Mouse (Mus musculus): Measurements from ENCODE around the gene Pgpep1l.
"Not testable (repeated sequence)": the region's sequence is repeated elsewhere in the genome, so short reads cannot be mapped to it uniquely, and the experiment has no call there.

The Pgpep1l gene

GRCm38 (mm10) chr7:68264028-68264453 is at the start of gene Pgpep1l:
Pgpep1l (minus strand) TSS chr7:68264233.
- peak; percentile 71 for DNase-seq

DNA sequence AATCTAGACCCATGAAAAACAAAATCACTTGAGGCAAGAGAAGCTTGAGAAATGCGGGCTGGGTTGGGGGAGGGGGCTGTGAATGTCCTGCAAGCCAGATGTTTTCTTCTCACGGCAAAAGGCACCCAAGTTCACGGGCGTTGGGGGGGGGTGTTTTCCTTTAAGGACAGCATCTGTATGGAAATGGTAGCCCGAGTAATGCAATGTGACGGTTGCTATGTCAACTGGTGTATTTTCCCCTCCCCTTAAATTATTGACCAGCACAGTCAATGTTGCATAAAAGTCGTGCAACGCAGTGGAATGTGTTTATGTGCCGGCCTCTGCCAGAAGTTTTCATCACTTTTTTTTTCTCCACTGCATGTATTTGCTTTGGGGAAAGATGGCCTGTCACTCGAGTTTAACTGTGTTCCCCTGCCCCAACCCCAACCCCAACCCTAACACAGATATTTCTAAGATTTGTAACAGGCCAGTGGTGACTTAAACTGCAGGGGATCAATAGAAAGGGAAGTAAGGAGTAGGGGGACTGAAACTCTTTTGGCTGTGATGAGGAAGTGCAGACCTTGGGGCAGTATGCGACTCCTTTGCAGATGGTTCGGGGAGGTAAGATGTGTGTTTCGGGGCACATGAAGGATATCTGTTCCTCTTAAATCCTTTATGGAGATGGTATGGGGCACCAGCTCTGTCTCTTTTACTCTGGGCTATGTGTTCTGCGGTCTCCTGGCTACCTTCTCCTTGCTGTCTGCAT is 49.2 kb upstream of the Pgpep1l start:
- DNase-seq, result peak; percentile 40

DNA sequence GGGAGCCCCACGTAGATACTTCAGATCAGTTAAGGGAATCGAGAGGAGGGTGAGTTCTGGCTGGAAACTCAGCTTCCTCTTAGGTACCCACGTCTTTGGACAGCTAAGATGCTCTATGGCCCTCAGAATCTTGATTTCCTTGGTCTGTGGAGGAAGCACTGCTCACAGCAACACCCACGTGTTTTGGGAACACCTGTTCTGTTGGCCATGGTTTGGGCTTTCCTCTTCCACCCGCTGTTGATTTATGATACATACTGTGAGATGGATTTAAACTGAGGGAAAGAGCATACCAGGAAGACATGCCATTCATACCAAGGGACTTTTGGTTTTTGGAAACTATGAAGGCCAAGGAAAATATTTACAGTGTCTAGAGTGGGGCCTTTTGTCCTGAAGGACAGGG is 48.4 kb upstream of the Pgpep1l start:
- DNase-seq, result no peak

DNA sequence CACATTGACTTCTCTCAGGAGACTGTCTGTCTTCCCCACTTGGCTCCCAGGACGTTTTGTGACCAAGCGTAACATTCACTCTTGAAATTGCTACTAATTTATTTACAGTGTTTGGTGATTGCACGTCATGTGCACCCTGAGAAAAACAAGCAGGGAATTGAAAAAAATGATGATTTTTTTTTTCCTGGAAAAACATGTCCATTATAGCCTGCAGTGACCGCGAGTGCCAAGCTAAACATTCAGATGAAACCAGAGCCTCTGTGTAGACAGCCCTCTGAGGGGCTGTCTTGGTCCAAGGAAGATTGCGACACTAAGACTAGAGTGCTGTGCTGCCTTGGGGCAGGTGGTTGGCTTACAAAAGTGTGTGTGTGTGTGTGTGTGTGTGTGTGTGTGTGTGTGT is 47.4 kb upstream of the Pgpep1l start:
- no peak for DNase-seq

GRCm38 (mm10) chr7:68306756-68307155 is 42.7 kb upstream of the Pgpep1l start:
- no peak for DNase-seq

- peak; percentile 39 for DNase-seq
Measured at GRCm38 (mm10) chr7:68305781-68306575, 41.9 kb upstream of the Pgpep1l start.

DNA sequence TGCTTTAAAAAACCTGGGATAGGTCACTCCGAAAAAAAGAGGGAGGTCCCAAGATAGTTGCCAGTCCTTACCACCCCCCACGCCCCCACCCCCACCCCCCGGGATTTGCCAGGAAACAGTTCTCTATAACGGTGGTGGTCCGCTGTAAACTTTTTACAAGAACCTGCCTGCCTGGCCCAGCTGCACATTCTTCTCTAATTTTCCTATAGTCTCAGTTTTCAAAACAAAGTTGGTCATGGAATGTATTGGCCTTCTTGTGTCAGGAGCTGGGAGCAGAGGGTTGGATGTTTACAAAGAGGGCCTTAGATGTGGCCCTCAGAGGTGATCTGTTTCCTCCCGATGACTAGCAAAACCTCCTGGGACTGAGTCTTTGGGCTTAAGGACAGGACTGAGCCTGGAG is 39.7 kb upstream of the Pgpep1l start:
- DNase-seq, result no peak

DNA sequence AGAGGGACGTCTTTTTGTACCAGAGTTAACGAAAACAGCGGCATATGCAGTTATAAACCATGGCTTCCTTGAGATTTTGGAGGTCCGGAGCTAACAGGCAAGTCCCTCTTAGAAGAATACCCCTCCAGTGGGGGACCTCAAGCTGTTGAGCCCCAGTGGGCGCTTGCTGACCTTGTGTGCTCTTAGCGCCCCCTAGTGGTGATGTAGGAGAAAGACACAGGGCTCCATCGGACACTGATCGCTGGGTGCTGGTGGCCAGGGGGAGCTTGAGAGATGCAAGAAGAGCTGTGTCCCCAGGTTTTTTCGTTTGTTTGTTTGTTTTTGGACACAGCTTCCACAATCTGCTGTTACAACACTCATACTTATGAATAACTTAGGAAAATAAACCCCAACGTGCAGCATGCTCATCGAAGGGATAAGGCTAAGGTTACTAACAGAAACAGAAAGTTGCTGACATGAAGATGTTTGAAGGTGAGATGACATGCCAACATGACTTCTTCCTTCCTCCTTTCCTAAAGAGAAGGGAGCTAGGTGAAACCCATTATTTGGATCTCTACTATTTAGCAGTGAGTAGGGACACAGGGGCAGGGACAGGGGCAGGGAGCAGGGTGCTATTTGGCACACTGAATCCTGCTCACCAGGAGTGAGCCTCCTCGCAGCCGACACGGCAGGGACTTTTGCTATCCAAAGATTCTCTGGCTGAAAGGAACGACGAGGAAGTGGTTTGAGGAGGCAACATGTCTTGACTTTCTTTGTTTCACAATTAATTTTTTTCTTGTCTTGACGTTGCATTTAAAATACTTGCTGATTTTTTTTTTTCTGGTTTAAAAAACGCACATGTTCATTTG is 38.8 kb upstream of the Pgpep1l start:
- DNase-seq, result peak; percentile 89

GRCm38 (mm10) chr7:68301160-68301559 is 37.1 kb upstream of the Pgpep1l start:
- DNase-seq, result no peak

GRCm38 (mm10) chr7:68298381-68299076 is 34.5 kb upstream of the Pgpep1l start:
- DNase-seq, result no peak

- DNase-seq, result no peak
Measured at GRCm38 (mm10) chr7:68296487-68296886, 32.5 kb upstream of the Pgpep1l start.

DNA sequence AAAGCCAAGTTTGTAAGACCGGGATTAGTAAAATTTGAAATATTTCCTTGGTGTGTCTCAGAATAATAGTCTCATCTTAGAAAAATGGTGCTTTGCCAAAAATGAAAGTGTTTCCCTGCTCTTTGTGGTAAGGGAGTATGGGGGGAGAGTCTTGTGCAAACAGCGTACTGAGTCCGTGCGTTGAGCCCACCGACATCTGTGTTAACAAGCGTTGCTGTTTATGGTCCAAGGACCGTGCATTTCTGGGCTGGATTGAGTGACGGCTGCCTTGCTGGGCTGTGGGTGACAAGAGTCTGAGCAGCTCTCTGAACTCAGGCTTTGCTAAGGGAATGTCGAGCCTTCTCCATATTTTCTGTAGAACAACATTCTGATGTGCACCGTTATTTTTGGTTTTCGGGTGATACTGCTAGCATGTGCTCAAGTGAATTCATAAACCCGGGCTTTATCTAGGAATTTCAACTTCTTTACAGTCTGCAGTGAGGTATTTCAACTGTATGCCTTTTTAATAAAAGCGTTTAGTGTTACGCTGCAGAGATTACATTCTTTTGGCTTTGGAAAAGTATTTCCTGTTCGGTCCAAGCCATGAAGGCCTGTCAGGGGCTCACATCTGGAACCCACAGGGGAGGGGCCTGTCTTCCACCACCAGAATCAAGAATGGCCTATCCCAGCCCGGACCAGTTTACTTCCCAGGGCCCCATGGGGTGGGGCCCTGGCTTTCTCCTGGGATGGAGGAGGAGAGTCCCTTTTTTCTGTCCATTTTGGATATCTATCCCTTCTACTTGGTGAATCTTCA is 30.2 kb upstream of the Pgpep1l start:
- no peak for DNase-seq

GRCm38 (mm10) chr7:68291603-68292002 is 27.6 kb upstream of the Pgpep1l start:
- no peak for DNase-seq

DNA sequence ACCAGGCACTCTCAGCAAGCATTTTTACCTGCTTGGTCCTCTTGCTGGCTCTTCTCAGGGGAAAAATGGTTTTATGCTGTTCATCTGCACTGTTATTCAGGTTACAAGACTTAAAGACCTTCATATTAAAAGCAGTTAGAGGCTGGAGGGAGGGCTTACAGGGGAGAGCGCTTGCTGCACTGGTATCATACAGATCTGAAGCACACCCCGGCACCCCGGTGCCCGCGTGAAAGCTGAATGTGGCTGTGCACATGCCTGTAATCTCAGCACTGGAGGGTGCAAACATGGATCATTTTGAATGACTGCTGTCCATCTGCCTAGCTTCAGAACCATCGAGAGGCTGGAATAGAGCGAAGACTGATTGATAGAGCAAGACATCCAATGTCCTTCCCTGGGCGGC is 25.0 kb upstream of the Pgpep1l start:
- DNase-seq, result no peak

DNA sequence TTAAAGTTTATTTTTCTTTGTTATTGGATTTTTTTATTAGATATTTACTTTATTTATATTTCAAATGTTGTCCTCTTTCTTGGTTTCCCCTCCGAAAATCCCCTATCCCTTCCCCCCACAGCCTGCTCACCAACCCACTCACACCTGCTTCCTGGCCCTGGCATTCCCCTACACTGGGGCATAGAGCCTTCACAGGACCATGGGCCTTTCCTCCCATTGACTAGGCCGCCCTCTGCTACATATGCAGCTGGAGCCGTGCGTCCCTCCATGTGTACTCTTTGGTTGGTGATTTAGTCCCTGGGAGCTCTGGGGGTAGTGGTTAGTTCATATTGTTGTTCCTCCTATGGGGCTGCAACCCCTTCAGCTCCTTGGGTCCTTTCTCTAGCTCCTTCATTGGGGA is 24.0 kb upstream of the Pgpep1l start:
- DNase-seq, result not testable (repeated sequence)

- DNase-seq, result no peak
Measured at GRCm38 (mm10) chr7:68287582-68287981, 23.5 kb upstream of the Pgpep1l start.

DNA sequence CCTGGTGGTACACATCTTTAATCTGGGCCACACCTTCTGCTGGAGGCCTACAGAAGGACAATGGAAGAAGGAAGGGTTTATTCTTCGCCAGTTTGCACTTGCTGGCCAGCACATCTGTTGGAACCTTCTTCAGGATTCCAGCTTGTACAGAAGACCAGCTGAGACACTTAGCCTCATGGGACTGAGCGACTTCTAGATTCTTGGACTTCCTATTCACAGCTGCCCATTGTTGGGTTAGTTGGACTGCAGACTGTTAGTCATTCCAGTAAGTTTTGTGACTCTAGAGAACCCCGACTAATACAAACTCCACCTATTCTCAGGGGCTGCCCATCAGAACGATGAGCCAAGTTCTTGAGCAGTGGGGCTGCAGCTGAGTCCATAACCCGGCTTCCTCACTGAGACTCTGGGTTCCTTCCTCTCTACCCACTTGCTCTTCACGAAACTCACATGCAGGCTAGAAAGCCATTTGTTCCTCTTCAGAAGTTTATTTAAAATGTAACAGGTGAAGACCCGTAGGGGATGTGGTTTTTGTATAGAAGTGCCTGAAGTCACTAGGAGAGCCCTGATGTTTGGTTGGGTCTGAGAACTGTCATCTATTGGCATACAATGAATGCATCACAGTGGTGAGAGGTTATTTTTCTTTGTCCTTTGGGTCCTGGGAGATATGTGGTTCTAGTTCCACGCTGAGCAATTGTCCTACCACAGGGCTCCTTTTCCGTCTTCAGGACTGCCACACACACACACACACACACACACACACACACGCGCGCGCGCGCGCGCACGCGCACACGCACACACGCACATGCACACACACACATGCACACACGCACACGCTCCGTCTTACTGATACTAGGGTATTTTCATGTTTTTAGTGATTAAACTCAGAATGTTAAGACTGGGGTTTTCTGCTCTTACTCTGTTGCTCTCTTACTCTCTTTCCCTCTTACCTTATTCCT is 22.8 kb upstream of the Pgpep1l start:
- no peak for DNase-seq

DNA sequence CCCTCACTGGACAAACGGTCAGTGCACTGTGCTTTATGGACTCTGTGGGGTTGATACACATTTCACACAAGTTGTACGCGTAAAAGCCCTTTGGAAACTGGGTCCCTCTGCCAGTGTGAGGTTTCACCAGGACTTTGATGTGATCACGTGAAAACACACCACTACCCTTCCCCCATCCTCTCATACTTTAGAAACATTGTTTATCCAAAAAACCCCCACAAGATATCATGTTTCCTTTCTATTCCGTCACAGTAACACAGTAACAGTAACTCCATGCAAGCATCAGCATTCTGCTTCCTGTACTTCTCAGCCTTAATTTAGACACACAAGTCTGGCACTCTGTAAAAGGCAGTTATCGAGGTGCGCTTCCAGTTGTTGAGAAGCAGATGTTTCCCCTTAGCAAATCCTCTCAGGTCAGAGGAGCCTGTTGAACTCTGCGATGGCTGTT is 21.8 kb upstream of the Pgpep1l start:
- no peak for DNase-seq

DNA sequence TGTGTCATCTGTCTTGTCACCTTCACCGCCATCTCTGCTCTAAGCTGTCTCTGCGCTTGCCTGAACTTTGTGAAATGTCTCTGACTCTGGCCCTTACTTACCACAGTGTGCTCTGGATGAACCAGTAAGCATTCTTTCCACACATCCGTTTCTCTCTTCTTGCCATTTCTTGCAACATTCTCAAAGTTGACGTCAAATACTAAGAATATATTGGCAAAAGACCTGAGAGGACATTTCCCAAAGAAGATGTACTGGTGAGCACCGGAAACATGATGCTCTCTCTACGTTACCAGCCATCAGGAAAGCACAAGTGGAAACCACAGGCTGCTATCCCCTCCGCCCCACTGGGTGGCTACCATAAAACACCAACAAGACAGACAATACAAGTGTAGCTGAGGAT is 19.7 kb upstream of the Pgpep1l start:
- no peak for DNase-seq

DNA sequence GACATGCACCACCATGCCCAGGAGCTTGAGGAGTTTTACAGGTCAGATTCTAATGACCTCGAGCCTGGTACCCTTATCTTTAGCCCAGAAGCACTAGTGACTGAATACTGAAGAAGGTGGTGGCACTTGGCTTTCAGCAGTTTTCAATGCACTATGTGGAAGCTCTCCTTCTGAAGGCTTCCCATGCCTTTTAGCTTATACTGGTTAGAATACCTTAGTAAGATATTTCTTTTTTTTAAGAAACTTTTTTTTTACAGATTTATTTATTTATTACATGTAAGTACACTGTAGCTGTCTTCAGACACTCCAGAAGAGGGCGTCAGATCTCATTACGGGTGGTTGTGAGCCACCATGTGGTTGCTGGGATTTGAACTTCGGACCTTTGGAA is 19.1 kb upstream of the Pgpep1l start:
- DNase-seq, result not testable (repeated sequence)
